Mouse (Mus musculus) brain, adult 2 months (tissue): Measurements from ENCODE around the gene AI597479.
A peak's percentile ranks its signal among the peaks of the same experiment; 100 is the strongest.

Experiments used
- DNase-seq: peaks from one replicate; pipeline ENCODE4 v3.0.0; 2011; ENCODE audit warnings: low read depth, low spot score

AI597479 gene

DNA sequence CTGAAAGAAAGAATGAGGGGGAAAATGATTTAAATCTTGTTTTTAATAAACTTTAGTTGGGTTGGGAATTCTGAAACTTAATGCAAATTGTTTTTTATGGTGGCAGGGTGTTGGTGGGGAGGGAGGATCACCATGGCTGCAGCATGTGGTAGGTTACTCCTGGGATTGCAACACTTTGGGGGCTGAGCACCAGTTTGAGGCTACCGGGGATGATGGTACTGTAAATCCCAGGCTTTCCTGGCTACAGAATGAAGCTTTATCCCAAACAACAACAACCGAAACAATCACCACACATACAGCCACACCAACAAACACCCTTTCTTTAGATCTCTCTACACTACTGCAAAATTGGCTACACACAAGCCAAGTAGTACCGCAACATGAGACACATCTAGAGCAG, 63.9 kb downstream of the AI597479 start:
- no peak for DNase-seq

DNA sequence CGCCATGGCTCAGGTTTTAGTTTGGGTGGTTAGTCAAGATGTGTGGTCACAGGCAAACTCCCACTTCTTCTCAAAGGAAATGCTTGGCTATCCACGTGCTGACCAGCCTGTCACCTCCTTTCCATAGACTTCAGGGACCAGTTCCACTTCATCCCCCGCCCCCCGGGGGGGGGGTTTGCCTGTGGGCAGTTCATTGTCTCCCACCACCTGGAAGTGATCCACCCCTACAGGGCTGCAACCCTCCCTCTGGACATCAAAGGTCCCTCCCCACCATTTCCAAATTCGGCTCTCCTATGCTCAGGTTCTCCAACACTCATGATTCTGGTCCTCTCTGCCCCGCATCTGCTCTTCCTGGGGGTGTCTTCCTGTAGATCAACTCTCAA, 64.6 kb downstream of the AI597479 start:
- DNase-seq, result no peak

DNA sequence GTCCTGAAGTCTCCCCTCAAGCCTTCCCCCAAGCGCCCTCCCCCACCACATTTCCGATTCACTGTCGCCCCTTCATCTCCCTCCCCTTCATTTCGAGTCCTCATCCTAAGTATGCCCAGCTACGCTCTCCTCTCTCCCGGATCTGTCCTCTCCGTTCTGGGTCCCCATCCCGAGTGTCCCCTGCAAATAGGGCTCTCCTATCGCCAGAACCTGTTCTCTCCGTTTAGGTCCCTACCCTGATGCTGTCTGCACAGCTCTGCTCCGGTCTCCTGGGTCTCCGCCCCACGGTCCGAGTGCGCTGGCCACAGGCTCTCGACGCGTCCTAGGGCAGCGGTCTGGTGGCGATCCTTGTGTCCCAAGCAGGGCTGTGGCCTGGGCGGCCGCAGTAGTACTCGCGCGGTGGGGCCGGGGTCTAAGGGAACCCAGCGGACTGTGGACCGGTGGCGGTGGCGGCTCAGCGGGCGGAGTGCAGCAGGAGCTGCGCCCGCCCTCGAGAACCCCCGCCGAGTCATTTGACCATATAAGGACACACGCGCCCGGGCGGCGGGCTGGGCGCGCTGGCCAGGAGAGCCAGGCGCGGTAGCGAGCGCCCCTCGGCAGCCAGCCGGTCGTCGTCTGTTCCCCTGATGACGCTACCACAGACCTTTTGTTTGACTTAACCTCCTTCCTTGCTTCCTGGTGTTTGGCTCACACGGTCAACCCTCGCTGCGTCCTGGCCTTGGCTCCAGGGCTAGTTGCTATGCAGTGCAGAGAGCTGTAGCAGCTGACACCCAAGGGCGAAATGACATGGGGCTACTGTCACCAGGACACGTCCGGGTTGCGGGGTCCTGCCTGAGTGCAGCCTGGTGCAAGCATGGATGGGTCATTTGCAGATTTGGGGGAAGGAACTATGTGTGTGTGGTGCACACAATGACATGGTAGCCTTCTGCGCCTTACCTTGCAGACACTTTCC, 65.2 kb downstream of the AI597479 start:
- DNase-seq, result peak; percentile 77

DNA sequence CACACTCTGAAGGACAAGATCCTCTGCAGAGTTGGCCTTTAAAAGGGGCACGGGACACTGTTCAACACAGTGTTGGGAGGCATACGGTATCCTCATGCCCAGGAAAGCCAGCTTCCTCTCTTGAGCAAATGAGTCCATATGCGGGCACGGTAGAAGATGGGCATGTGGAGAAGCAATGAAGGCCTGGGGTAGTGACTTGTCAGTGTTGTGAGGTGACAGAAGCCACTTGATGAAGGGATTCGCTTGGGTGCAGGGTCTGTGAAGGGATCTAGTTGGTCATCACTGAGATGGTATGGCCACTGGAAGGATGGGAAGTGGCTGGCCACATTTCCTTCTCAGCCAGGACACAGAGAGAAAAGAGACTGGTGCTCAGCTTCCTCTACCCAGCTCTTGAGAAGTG, 66.1 kb downstream of the AI597479 start:
- no peak for DNase-seq
